Mouse (Mus musculus) small intestine, adult 2 months (tissue): Measurements from ENCODE around the gene Ngb.

Experiments used
- CTCF ChIP-seq: fragments of 200-500 bp; IDR thresholded peaks from 2 replicates; pipeline ENCODE4 v1.5.1; 2012; ENCODE audit warnings: low read depth, mild to moderate bottlenecking, control low read depth, inconsistent platforms, low read length, moderate library complexity, mixed read lengths; ENCODE audit not compliant: insufficient replicate concordance, insufficient read length; ENCODE audit errors: extremely low read depth
- POLR2A ChIP-seq: fragments of 200-500 bp; IDR thresholded peaks from 2 replicates; pipeline ENCODE4 v1.6.1; 2012; ENCODE audit warnings: low read depth, mild to moderate bottlenecking, control low read depth, inconsistent platforms, low read length, moderate library complexity

DNA sequence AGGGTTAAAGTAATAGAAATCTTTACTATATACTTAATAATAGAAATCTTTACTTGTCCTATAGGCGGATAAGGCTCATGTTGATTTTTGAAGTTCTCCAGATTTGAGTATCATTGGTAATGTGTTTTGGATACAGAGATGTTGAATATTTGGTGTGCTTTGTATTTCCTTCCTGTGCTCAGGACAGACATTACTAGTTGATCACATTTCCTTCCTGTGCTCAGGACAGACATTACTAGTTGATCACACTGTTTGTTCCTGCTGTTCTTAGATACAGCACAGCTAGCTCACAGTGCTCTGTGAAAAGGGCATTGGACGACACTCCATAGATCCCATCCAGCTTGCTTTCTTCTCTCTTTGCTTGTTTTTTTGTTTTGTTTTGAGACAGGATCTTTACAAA, 25.7 kb downstream of the Ngb start:
- TF ChIP-seq CTCF (no peak), POLR2A (no peak)
